Mouse (Mus musculus) c-Kit-positive CD71-negative TER-119-negative erythroid progenitor cells, embryonic 14.5 days (primary cell): ENCODE data around the gene Trim47.
A peak's percentile ranks its signal among the peaks of the same experiment; 100 is the strongest.
"Not testable (repeated sequence)": the region's sequence is repeated elsewhere in the genome, so short reads cannot be mapped to it uniquely, and the experiment has no call there.

Experiments
- DNase-seq: peaks from one replicate; pipeline ENCODE4 v3.0.0-alpha.2; 2013; ENCODE audit warnings: low read depth

Trim47 gene

DNA sequence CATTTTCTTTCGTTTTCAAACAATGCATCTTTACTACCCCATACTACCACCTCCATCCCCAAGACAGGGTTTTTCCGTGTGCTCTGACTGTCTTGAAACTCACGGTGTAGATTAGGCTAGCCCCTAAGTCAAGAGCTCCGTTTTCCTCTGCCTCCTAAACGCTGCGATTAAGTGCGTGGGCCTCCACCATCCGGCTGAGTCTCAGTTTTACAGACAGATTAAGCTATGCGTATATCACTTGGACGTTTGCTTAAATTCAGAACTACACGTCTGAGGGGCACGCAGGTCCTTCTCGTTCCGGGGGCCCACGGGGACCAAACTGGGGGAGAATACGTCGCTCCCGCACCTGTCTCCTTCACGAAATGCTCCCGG, 11.1 kb upstream of the Trim47 start:
- DNase-seq = peak; percentile 20

GRCm38 (mm10) chr11:116134171-116134570, 7.2 kb upstream of the Trim47 start:
- no peak for DNase-seq

DNA sequence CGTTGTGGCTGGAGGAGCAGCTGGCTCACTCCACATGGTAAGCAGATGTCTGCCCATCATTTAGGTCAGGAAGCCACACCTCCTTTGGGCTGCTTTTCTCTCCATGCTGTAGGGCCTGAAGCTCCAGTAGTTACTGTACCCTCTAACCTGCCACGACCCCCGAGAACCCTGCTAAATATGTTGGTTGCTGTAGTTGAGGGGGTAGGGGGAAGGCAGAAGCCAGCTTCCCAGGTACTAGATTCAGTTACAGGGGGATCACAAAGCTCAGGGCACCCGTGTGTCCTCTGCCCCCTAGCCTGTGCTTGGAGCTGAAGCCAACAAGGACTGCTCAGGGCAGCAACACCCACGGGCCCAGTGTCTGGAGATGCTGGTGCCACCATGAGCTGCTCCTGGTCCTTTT, 6.5 kb upstream of the Trim47 start:
- no peak for DNase-seq

GRCm38 (mm10) chr11:116132366-116133333, 5.6 kb upstream of the Trim47 start:
- DNase-seq = no peak

DNA sequence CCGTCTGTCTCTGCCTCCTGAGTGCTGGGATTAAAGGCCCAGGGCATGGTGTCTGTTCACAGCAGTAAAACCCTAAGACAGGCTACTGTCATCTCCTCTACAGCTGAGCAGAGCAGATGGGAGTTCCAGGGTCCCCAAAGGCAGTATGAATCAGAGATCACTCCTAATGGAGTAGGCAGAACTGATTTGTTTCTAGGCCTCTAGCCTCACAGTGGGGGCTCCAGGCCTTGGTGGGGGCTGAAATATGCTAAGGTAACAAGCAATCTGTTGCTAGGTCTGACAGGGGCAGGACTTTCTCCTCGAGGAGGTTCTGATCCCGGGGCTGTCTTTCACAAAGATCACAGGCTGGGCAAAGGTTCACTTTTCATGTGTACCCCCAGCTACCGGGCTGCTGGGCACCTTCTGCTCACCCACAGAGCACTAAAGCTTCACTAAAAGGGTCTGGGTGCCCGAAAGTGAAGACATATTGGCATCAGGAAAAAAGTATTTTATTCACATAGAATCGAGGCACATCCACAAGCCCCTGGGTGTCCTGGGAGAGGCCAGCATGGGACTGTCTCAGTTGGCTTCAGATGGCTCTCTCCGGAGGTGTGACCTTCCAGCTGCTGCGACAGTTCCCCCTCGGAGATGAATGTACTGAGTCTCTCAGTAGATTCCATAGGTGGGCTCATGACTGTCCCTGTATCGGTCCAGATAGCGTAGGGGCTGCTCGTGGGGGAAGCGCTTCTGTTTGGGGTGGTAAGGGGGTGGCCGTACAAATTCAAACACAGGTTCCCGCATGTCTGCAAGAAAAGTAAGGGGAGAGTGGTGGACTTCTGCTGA, 4.5 kb upstream of the Trim47 start:
- no peak for DNase-seq

- peak; percentile 72 for DNase-seq
These were observed 3.6 kb upstream of the Trim47 start, which contains the start of gene Trim65 for GRCm38 (mm10) chr11:116130488-116131205. TSS of gene Trim65 (minus strand) at chr11:116131128.

DNA sequence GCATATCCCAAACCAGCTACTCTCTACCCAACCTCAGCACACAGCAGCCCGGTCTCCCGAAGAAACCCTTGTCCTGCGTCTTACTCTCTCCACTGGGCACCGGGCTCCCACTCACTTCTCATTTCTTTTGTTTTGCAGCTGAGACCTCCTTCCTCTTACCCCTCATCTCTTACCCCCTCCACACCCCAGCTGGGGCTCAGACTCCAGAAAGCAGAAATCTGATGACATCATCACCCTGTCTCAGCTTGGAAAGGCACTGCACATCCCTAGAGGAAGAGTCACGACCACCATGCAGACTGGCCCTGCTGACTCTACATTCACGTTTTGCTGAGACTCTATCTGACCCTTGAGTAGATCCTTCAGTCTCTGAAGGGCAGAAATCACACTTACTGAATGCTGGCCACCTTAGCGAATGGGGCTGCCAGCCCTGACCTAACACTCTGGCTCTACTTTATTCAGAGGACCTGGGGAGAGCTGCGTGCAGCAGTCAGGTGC, 3.0 kb upstream of the Trim47 start:
- DNase-seq = no peak

GRCm38 (mm10) chr11:116129091-116129790, 2.2 kb upstream of the Trim47 start:
- DNase-seq = no peak

DNA sequence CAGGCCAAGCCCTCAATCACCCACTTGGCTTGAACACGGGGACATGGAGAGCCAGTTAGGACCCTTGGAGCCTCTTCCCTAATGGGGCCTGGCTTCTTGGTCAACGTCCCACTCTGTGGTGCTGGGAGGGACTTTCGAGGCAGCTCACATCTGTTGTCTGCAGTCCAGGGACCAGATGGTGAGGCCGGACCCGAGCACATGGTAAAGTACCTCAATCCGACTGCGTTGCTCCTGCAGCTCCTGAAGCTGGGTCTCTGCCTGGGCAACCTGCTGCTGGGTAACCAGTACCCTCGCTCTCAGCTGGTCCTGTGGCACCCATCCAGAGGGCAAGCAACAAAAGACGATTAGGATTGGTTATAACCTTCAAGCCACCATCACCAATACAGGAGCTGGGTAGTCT, 976 bp upstream of the Trim47 start:
- DNase-seq = no peak

DNA sequence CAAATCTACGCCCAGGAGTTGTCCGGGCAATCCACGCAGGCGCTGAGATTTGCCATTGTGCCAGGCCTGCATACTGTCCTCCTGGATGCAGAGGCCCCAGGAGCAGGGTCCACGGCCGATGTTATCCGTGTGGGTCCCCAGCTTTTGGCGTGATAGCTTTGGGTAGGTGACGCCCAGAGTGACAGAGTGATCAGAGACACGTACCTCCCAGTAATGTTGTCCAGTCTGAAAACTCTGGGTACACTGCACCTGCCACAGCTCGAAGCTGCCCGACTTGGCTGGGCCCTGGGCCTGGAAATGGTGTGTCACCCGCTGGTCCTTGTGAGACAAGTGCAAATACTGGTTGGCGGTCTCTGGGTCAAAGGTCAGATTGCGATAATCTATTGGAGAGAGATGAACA, 749 bp downstream of the Trim47 start:
- DNase-seq = no peak

DNA sequence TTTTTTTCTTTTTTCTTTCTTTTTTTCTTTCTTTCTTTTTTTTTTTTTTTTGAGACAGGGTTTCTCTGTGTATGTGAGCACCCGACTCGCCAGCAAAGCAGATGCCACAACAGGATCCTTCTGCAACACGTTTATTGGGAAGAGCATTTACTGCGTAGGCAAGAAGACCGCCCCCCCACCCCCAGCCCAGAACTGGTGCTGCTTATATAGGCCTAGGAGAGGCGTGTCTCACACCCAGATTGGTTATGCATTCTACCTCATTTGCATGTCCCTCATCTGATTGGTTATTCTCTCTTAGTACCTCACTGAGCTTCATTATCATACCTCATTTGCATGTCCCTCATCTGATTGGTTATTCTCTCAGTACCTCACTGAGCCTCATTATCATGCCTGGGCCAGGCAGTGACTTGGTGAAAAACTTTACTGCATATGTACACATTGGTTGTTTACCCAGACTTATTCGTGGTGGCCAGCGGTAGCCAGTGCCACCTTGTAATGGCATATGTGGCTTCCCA, 5.2 kb downstream of the Trim47 start:
- not testable (repeated sequence) for DNase-seq

- DNase-seq = no peak
These were observed 9.2 kb downstream of the Trim47 start for GRCm38 (mm10) chr11:116117819-116118218.

DNA sequence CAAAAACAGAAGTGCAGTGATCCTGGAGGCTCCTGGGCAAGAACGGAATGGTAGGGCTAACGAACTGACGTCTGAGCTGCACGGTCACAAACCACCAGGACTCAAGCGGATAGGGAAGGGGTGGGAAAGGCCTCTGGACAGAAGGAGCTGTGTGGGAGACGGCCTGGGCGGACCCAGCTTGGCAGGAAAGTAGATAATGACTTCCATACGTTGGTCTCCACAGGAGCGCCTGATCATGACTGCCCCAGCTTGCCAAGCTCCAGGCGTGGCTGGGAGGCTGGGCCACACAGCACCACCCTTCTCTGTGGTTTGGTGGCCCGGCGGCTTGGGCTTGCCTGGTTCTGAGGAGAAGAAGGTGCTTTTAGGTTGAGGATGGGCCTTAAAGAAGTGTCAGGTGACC, 9.8 kb downstream of the Trim47 start:
- DNase-seq = no peak

DNA sequence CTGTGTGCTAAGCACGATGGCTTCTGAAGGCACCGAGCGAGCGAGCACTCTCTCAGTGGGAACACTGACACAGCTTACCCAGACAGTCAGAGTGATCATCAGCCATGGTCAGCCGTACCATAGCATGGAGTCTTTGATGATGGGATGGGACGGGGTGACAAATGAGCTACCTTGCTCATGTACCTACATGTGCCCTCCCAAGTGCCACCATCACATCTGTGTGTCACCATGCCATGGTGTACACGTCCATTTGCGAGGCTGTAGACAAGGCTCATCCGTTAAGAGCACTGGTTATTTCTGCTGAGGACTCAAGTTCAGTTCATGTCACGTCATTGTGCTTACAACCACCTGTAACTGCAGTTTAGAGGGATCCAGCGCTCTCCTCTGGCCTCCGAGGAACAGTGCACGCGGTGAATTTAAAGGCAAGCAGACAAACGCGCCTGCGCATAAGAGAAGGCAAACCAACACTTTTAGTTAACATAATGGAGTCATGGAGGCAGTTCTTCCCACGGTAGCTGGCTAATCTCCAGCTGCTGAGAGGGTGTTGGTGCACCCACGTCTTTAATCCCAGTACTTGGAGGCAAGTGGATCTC, 15.3 kb downstream of the Trim47 start:
- no peak for DNase-seq

- DNase-seq = no peak
These were observed 15.9 kb downstream of the Trim47 start for GRCm38 (mm10) chr11:116111067-116111466.

DNA sequence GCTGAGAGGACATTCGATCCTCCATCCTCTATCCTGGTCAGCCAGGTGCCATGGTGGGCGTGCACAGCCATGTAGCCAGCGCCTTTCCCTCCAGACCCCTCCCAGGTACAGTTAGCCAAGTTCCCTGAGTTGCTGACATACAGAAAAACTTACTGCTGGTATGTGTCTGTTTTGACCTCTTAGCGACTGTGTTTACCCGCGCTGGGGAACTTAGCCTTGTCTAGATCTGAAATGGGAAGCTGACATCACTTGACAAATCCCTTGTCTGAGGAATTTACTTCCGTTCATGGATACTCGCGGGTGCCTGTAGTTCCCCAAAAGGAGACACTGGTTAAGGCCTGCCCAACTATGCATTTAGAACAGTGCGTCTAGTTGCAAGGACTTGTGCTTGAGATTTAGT, 16.5 kb downstream of the Trim47 start:
- DNase-seq = no peak

GRCm38 (mm10) chr11:116110131-116110530, 16.9 kb downstream of the Trim47 start:
- no peak for DNase-seq

GRCm38 (mm10) chr11:116109441-116110081, 17.4 kb downstream of the Trim47 start:
- no peak for DNase-seq

GRCm38 (mm10) chr11:116108464-116109137, 18.4 kb downstream of the Trim47 start:
- no peak for DNase-seq
